Mouse (Mus musculus): ENCODE results near the gene Nae1. TPM values are rescaled to one million over a fixed set of nuclear protein-coding genes. Genes with fewer than 3 reads are reported as not detected.
"Not testable (repeated sequence)": the region's sequence is repeated elsewhere in the genome, so short reads cannot be mapped to it uniquely, and the experiment has no call there.

Nae1 gene
- 10 to 100 TPM; 27.0 to 31.4 TPM for total RNA-seq (2021)
- 11.0 and 28.0 TPM in 2 replicates for polyA plus RNA-seq (2012; rRNA removed)
- long read RNA-seq, transcript Nae1-201 (20 exons, 1,808 nt): major isoform, 30 of 37 reads
- long read RNA-seq, partial matches to known transcripts: 1 of 37 reads
- long read RNA-seq, other reads (novel, unspliced or antisense): 5 of 37 reads

DNA sequence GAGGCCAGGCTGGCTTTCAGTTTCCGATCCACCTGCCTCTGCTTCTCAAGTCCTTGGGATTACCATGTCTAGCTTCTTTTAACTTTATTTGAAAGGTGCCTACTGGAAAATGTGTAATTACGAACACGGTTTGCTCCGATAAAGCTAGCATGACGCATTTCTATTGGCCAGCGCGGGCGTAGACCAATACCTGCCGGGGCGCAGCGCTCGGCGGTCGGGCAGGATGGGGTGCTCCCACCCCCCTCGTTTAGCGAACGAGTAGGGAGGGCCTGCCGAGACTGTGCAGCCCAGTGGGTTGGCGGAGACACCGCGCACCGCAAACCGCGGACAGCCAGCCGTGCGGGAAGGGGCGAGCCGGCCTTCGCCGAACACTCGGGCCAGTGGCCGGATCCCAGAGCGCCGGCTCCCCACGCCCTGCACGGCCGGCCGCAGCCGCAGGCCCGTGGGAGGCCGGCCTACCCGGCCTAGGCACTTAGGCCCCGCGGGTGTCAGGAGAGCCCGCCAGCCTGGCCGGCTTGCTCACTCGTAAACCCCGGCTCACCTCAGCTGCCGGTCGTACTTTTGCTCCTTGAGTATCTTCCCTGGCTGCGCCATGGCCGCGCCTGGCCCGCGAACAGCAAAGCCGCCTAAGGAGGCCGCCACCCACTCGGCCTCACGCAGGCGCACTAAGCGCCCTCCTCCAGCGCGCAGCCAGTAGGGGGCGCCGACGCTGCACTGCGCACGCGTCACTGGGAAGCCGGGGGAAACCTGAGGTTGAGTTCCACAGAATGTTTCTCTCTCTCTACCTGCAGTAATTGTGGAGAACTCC is at the start of gene Nae1, which contains the start of gene Car7:
Gene Nae1, minus strand, starts transcription at position 667 of the 808 bp plus-strand sequence.
Gene Car7, plus strand, starts transcription at position 719 of the 808 bp plus-strand sequence.
- under 1% methylated on average over 70 of the region's 70 CpGs for WGBS
- H3K79me2 ChIP-seq (replicated peaks; ENCODE audit: control insufficient read depth, insufficient read depth, low read length): 0 out of 2 replicates have a peak, but pooled peaks cover 1% of the 10 kb centered on the region
- no peaks in the 10 kb centered on the region for H3K27me3 ChIP-seq (ENCODE audit: control insufficient read depth, insufficient read depth, low read length)
- peak within 1 kb of the TSS; percentile 93 for H3K4me3 ChIP-seq
- peak within 1 kb of the TSS; percentile 99 for H3K9ac ChIP-seq (ENCODE audit: low read depth, low read length)
- intact Hi-C loops (cut with DNase I): loop anchor here (1.0 to 5.0 kb wide), 3 partner anchors 31 to 192 kb away; partner anchors contain the start of gene Ciao2b
- peak; percentile 95 to 98 for DNase-seq
- peaks cover 2% of the 10 kb centered on the region for H3K4me1 ChIP-seq (ENCODE audit: control insufficient read depth, insufficient read depth, low read length)
- H3K36me3 ChIP-seq (ENCODE audit: control insufficient read depth, insufficient read depth, low read length): peaks cover 12% of the 10 kb centered on the region
- no peak; the same call in 1 of the 2 replicates for TF ChIP-seq CTCF (IDR thresholded peaks at IDR 0.05)
- TF ChIP-seq EP300 (IDR thresholded peaks at IDR 0.05; ENCODE audit: insufficient read depth, low read depth, low read length): 0 out of 2 replicates have a peak, but pooled peaks have one; percentile 37
- peak; percentile 87 for TF ChIP-seq POLR2A (IDR thresholded peaks at IDR 0.05; ENCODE audit: insufficient read depth, low read depth, low read length)
- H3K27ac ChIP-seq: peak within 1 kb of the TSS; percentile 97

DNA sequence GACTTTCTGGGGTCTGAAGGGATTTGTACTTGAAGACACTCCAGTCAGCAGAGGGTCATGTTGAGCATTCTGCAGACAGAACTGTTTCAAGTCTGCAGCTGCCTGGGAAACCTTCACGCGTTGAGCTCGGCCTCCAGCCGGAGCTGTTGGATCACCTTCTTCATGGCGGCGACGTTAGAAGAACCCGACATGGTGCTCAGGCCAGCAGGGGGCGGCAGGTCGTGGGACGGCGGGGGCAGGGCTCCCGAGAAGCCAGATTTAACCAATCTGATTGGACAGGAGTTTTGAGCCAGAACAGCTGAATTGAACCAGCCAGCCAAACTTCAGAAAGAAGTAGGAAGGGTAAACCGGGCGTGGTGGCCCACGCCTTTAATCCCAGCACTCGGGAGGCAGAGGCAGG is 43.2 kb upstream of the Nae1 start:
- H3K4me3 ChIP-seq; DNase-seq; intact Hi-C loops (cut with DNase I); H3K36me3 ChIP-seq (ENCODE audit: control insufficient read depth, insufficient read depth, low read length); H3K79me2 ChIP-seq (replicated peaks; ENCODE audit: control insufficient read depth, insufficient read depth, low read length); H3K27ac ChIP-seq; H3K9ac ChIP-seq (ENCODE audit: low read depth, low read length); H3K27me3 ChIP-seq (ENCODE audit: control insufficient read depth, insufficient read depth, low read length); H3K4me1 ChIP-seq (ENCODE audit: control insufficient read depth, insufficient read depth, low read length): not testable (repeated sequence)
- WGBS: 72% methylated on average over 17 of the region's 17 CpGs

DNA sequence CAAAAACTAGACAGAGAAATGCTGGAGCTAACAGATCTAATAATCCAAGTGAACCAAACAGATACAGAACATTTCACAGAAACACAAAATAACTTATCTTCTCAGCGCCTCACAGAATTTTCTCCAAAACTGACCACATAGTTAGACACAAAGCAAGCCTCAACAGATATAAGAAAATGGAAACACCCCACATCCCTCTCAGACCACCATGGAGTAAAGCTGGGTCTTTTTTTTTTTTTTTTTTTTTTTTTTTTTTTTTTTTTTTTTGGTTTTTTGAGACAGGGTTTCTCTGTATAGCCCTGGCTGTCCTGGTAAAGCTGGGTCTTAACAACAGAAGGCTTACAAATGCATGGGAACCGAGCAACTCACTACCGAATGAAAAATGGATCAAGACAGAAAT is 42.4 kb upstream of the Nae1 start:
- Histone ChIP-seq H3K4me3 (no peak overlapping the region), H3K27me3 (ENCODE audit: control insufficient read depth, insufficient read depth, low read length) (no peaks in the 10 kb centered on the region)

GRCm38 (mm10) chr8:104570436-104571343 is 36.3 kb upstream of the Nae1 start:
- peak; percentile 86 to 90 for DNase-seq
- H3K79me2 ChIP-seq (replicated peaks; ENCODE audit: control insufficient read depth, insufficient read depth, low read length): no peaks in the 10 kb centered on the region
- H3K36me3 ChIP-seq (ENCODE audit: control insufficient read depth, insufficient read depth, low read length): no peaks in the 10 kb centered on the region
- no peak for TF ChIP-seq POLR2A (IDR thresholded peaks at IDR 0.05; ENCODE audit: insufficient read depth, low read depth, low read length)
- peak; percentile 66; the same call in 1 of the 2 replicates for TF ChIP-seq EP300 (IDR thresholded peaks at IDR 0.05; ENCODE audit: insufficient read depth, low read depth, low read length)
- peak; percentile 93 for TF ChIP-seq CTCF (IDR thresholded peaks at IDR 0.05)
- peak overlapping the region; percentile 49 for H3K4me3 ChIP-seq
- peak overlapping the region; percentile 67 for H3K27ac ChIP-seq
- peak overlapping the region; percentile 43 for H3K9ac ChIP-seq (ENCODE audit: low read depth, low read length)
- intact Hi-C loops (cut with DNase I): loop anchor here (1.0 to 5.0 kb wide), 3 partner anchors 128 to 318 kb away; partner anchors contain the start of genes Cklf and Dync1li2
- no peaks in the 10 kb centered on the region for H3K4me1 ChIP-seq (ENCODE audit: control insufficient read depth, insufficient read depth, low read length)
- H3K27me3 ChIP-seq (ENCODE audit: control insufficient read depth, insufficient read depth, low read length): no peaks in the 10 kb centered on the region
- 2% methylated on average over 26 of the region's 26 CpGs for WGBS

More for the DNA sequence above, 42.4 kb upstream of the Nae1 start:
- no peaks in the 10 kb centered on the region for H3K4me1 ChIP-seq (ENCODE audit: control insufficient read depth, insufficient read depth, low read length)
- TF ChIP-seq POLR2A (IDR thresholded peaks at IDR 0.05; ENCODE audit: insufficient read depth, low read depth, low read length) (no peak), EP300 (IDR thresholded peaks at IDR 0.05; ENCODE audit: insufficient read depth, low read depth, low read length) (no peak), CTCF (IDR thresholded peaks at IDR 0.05) (no peak)
- intact Hi-C loops (cut with DNase I): no loop called here
- DNase-seq: no peak
- 86% methylated on average over 3 of the region's 3 CpGs for WGBS
- no peaks in the 10 kb centered on the region for H3K36me3 ChIP-seq (ENCODE audit: control insufficient read depth, insufficient read depth, low read length)
- H3K79me2 ChIP-seq (replicated peaks; ENCODE audit: control insufficient read depth, insufficient read depth, low read length): no peaks in the 10 kb centered on the region
- H3K9ac ChIP-seq (ENCODE audit: low read depth, low read length): no peak overlapping the region
- no peak overlapping the region for H3K27ac ChIP-seq

DNA sequence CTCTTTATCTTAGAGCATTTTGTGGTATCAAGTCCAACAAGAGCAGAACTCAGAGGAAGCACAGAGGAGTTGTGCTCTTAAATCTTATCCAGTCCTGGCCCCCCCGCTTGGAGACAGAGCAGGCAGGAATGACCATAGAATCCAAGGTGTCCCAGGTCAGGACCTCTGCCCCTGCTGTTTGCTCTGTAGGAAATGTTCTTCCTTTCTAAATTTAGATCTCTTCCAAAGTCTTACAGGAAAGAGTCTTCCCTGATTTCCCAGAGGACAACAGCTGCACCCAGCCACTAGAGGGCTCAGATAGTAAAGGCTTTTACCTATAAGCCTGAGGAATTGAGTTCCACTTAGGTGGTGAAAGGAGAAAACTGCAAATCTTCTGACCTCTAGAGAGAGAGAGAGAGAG is 35.1 kb upstream of the Nae1 start:
- no peak overlapping the region for H3K9ac ChIP-seq (ENCODE audit: low read depth, low read length)
- peak overlapping the region; percentile 23 for H3K27ac ChIP-seq
- WGBS: 20% methylated on average over 1 of the region's 1 CpGs
- TF ChIP-seq CTCF (IDR thresholded peaks at IDR 0.05) (peak; percentile 72), EP300 (IDR thresholded peaks at IDR 0.05; ENCODE audit: insufficient read depth, low read depth, low read length) (no peak)
- H3K36me3 ChIP-seq (ENCODE audit: control insufficient read depth, insufficient read depth, low read length): no peaks in the 10 kb centered on the region
- no peak overlapping the region for H3K4me3 ChIP-seq
- H3K4me1 ChIP-seq (ENCODE audit: control insufficient read depth, insufficient read depth, low read length): peaks cover 1% of the 10 kb centered on the region; the same call in 1 of the 2 replicates
- peak; percentile 29 to 39 for DNase-seq
- no peaks in the 10 kb centered on the region for H3K79me2 ChIP-seq (replicated peaks; ENCODE audit: control insufficient read depth, insufficient read depth, low read length)
- H3K27me3 ChIP-seq (ENCODE audit: control insufficient read depth, insufficient read depth, low read length): no peaks in the 10 kb centered on the region
- intact Hi-C loops (cut with DNase I): loop anchor here (10.0 kb wide), 1 partner anchor 465 kb away; the partner anchor contains the start of gene Cdh5

Data from heart, adult 2 months (tissue).